Mouse (Mus musculus) E14TG2a.4 (cell line): ENCODE results near the gene Smad5.

Experiments
- H3K27me3 ChIP-seq: 2 replicates; pipeline ENCODE4 v1.6.1; 2014; ENCODE audit warnings: low read length, control low read depth; ENCODE audit not compliant: insufficient read depth
- H3K36me3 ChIP-seq: 2 replicates; pipeline ENCODE4 v1.6.1; 2014; ENCODE audit warnings: low read length, control low read depth; ENCODE audit not compliant: insufficient read depth
- H3K4me1 ChIP-seq: replicated peaks from 2 replicates; pipeline ENCODE4 v1.6.1; 2014; ENCODE audit warnings: low read depth, low read length, control low read depth
- H3K4me3 ChIP-seq: replicated peaks from 2 replicates; pipeline ENCODE4 v1.5.1; 2014; ENCODE audit warnings: mild to moderate bottlenecking, low read length
- H3K9me3 ChIP-seq: 2 replicates; pipeline ENCODE4 v1.6.1; 2014; ENCODE audit warnings: low read length, control low read depth
- CTCF ChIP-seq: conservative IDR thresholded peaks from 2 replicates; pipeline ENCODE4 v1.5.1; 2014; ENCODE audit warnings: low read length
- NANOG ChIP-seq: IDR thresholded peaks from 2 replicates; pipeline ENCODE4 v1.6.1; 2014; ENCODE audit warnings: borderline replicate concordance, low read length, mixed read lengths
- POU5F1 ChIP-seq: IDR thresholded peaks from 2 replicates; pipeline ENCODE4 v1.6.1; 2014; ENCODE audit warnings: low read length, borderline replicate concordance

The Smad5 gene

DNA sequence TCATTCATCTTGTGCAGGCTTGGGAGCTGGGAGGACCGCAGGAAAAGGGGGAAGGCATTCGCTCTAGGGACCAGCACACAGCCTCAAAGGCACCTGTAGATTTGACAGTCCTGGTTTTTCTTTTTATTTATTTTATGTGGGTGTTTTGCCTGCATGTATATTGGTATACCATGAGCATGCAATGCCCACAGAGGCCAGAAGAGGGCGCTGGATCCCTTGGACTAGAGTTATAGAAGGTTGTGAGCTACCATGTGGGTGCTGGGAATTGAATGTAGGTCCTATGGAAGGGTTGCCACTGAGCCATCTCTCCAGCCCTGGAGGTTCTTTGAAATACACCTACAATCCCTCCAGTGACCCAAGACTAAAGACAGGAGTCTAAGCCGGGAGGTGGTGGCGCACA lies 68.0 kb downstream of the Smad5 start:
- TF ChIP-seq CTCF: peak; percentile 56
- no peak for TF ChIP-seq POU5F1
- TF ChIP-seq NANOG: no peak
- peaks cover 32% of the 10 kb centered on the region for H3K27me3 ChIP-seq

GRCm38 (mm10) chr13:56772592-56772991 lies 69.8 kb downstream of the Smad5 start:
- Histone ChIP-seq H3K36me3 (no peaks in the 10 kb centered on the region), H3K4me1 (0 out of 2 replicates have a peak, but pooled peaks cover 3% of the 10 kb centered on the region), H3K27me3 (peaks cover 24% of the 10 kb centered on the region), H3K4me3 (no peak overlapping the region), H3K9me3 (0 out of 2 replicates have a peak, but pooled peaks cover 2% of the 10 kb centered on the region)
- TF ChIP-seq NANOG: no peak
- no peak for TF ChIP-seq CTCF

More for the DNA sequence above, 68.0 kb downstream of the Smad5 start:
- H3K4me3 ChIP-seq: no peak overlapping the region
- H3K4me1 ChIP-seq: peaks cover 5% of the 10 kb centered on the region; the same call in 1 of the 2 replicates
- H3K36me3 ChIP-seq: no peaks in the 10 kb centered on the region
- H3K9me3 ChIP-seq: 0 out of 2 replicates have a peak, but pooled peaks cover 2% of the 10 kb centered on the region

DNA sequence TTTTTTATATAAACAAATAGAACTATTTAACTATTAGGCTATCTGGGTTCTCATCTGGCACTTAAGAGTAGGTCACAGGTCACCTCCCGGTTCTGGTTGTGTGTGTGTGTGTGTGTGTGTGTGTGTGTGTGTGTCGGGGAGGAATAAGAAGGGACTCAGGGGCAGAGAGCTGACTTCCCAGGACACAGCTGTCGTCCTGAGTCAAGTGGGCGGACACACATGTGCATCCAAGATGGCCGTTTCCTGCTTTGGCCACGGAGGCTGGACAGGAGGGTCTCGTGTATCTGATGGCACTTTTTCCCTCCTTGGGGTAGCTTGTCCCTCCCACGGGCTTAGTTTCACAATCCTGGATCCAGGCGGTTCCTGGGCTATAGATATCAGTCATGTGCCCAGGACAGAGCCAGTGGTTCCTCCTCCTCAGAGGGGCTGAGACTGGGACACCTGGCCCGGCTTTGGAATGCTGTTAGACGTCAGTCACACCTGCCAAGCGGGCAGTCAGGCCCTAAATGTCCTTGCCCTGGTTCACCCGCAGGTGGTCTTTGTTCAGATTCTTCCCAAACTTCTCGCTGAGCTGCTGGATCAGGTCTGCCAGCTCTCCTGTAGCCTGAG lies 70.6 kb downstream of the Smad5 start:
- 0 out of 2 replicates have a peak, but pooled peaks cover 3% of the 10 kb centered on the region for H3K4me1 ChIP-seq
- no peak overlapping the region for H3K4me3 ChIP-seq
- H3K9me3 ChIP-seq: peaks cover 6% of the 10 kb centered on the region; the same call in 1 of the 2 replicates
- no peak for TF ChIP-seq CTCF
- TF ChIP-seq POU5F1: no peak
- TF ChIP-seq NANOG: no peak
- peaks cover 25% of the 10 kb centered on the region for H3K27me3 ChIP-seq
- no peaks in the 10 kb centered on the region for H3K36me3 ChIP-seq

DNA sequence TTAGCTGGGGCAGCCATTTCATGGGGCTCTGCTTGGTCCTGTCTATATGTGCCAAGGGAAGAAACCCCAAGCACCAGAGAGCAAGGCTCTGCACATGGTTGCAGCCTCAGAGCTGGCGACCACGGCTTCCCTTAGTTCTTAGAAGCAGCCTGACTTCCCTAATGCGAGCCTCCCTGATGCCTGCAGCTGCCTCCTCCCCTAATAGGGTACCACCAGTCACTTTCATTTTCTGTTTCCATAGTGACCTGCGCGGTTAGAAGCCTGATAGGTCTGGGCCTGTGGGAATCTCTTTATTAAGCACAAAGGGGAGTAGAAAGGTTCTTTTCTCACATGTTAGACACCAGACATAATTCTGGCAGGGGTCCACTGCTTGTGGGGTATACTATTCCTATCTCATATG lies 71.5 kb downstream of the Smad5 start:
- Histone ChIP-seq H3K27me3 (peaks cover 20% of the 10 kb centered on the region), H3K4me1 (0 out of 2 replicates have a peak, but pooled peaks cover 3% of the 10 kb centered on the region)
- no peak for TF ChIP-seq CTCF

GRCm38 (mm10) chr13:56780746-56781469 lies 78.1 kb downstream of the Smad5 start:
- TF ChIP-seq NANOG (no peak), POU5F1 (no peak), CTCF (no peak)
- peaks cover 25% of the 10 kb centered on the region for H3K27me3 ChIP-seq
- H3K36me3 ChIP-seq: no peaks in the 10 kb centered on the region

More for the DNA sequence above, 71.5 kb downstream of the Smad5 start:
- peaks cover 7% of the 10 kb centered on the region; the same call in 1 of the 2 replicates for H3K9me3 ChIP-seq
- H3K4me3 ChIP-seq: no peak overlapping the region
- no peaks in the 10 kb centered on the region for H3K36me3 ChIP-seq

DNA sequence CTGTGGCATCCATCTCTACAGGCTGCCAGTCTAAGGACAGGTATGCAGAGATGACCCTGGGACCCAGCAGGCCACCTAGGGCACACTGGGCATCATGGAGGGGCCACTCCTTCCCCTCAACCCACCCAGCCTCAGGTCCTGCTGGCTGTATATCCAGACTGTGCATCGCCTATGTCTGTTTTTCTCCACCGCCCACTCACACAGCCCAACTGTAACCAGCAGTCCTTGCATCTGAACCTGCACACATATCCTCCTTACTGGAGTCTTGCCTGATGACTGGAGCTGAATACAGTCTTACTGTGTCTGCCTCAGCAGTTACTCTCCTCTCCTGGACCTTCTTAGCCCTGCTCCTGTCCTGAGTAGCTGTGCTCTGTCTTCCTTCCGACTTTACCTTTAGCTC lies 78.9 kb downstream of the Smad5 start:
- no peak overlapping the region for H3K4me3 ChIP-seq
- H3K9me3 ChIP-seq: peaks cover 5% of the 10 kb centered on the region; the same call in 1 of the 2 replicates
- no peaks in the 10 kb centered on the region for H3K36me3 ChIP-seq
- TF ChIP-seq POU5F1 (no peak), CTCF (no peak), NANOG (no peak)
- peaks cover 22% of the 10 kb centered on the region for H3K27me3 ChIP-seq
- H3K4me1 ChIP-seq: peaks cover 13% of the 10 kb centered on the region

More at GRCm38 (mm10) chr13:56780746-56781469, 78.1 kb downstream of the Smad5 start:
- H3K9me3 ChIP-seq: peaks cover 5% of the 10 kb centered on the region; the same call in 1 of the 2 replicates
- H3K4me1 ChIP-seq: peaks cover 13% of the 10 kb centered on the region
- no peak overlapping the region for H3K4me3 ChIP-seq

DNA sequence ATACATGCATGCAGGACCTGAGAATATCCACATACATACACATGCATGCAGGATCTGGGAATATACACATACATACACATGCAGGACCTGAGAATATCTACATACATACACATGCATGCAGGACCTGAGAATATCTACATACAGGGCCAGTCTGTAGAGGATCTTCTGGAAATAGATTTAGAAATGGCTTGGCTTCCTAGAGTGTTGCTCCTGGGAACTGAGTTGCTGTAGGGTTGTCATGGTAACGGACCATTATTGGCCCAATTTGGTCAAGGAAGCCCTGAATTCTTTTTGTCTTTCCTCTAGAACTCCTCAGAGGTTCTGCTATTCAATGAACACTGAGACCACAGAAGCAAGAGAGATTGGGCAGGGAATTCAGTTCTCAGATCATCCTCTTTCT lies 79.8 kb downstream of the Smad5 start:
- no peaks in the 10 kb centered on the region for H3K36me3 ChIP-seq
- TF ChIP-seq POU5F1 (no peak), NANOG (no peak), CTCF (no peak)
- H3K4me3 ChIP-seq: no peak overlapping the region
- H3K4me1 ChIP-seq: peaks cover 13% of the 10 kb centered on the region
- H3K9me3 ChIP-seq: peaks cover 5% of the 10 kb centered on the region; the same call in 1 of the 2 replicates
- peaks cover 15% of the 10 kb centered on the region for H3K27me3 ChIP-seq

- peaks cover 8% of the 10 kb centered on the region; the same call in 1 of the 2 replicates for H3K27me3 ChIP-seq
- peaks cover 12% of the 10 kb centered on the region for H3K4me1 ChIP-seq
- no peaks in the 10 kb centered on the region for H3K9me3 ChIP-seq
- H3K4me3 ChIP-seq: no peak overlapping the region
- H3K36me3 ChIP-seq: no peaks in the 10 kb centered on the region
- TF ChIP-seq CTCF: no peak
- no peak for TF ChIP-seq NANOG
- no peak for TF ChIP-seq POU5F1
Observed at GRCm38 (mm10) chr13:56790683-56791082, 87.9 kb downstream of the Smad5 start.
